Mouse (Mus musculus): ENCODE data around the gene Ptpn23.
"Not testable (repeated sequence)": the region's sequence is repeated elsewhere in the genome, so short reads cannot be mapped to it uniquely, and the experiment has no call there.

Gene Ptpn23

DNA sequence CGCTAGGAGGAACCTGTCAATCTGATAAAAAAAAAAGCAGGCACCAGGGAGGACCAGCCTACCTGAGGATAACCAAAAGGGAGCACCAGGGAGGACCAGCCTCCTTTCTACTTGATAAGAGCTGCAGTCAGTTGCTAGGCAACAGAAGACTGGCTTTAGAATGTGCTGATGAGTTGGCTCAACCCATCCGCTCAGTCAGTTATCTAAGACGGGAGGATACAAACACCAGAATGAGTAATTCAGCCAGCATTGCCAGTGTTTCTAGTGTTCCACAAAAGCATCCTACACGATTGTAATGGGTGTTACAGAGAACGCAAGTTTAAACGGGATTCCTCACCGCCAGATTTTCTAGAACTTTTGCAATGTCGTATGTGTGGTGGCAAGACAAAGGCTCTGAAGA, 23.2 kb upstream of the Ptpn23 start:
- H3K9me3 ChIP-seq (ENCODE audit: low read length), result no peaks in the 10 kb centered on the region
- H3K27me3 ChIP-seq (ENCODE audit: insufficient read depth, low read length), result no peaks in the 10 kb centered on the region
- no peak overlapping the region for H3K4me3 ChIP-seq (replicated peaks; ENCODE audit: low read length)
- TF ChIP-seq CTCF (conservative IDR thresholded peaks at IDR 0.05; ENCODE audit: low read length) (no peak), NANOG (IDR thresholded peaks at IDR 0.05; ENCODE audit: borderline replicate concordance, low read length) (no peak)
- H3K4me1 ChIP-seq (replicated peaks; ENCODE audit: low read depth, low read length), result peaks cover 17% of the 10 kb centered on the region
- H3K36me3 ChIP-seq (ENCODE audit: insufficient read depth, low read length), result peaks cover 14% of the 10 kb centered on the region; the same call in 1 of the 2 replicates

DNA sequence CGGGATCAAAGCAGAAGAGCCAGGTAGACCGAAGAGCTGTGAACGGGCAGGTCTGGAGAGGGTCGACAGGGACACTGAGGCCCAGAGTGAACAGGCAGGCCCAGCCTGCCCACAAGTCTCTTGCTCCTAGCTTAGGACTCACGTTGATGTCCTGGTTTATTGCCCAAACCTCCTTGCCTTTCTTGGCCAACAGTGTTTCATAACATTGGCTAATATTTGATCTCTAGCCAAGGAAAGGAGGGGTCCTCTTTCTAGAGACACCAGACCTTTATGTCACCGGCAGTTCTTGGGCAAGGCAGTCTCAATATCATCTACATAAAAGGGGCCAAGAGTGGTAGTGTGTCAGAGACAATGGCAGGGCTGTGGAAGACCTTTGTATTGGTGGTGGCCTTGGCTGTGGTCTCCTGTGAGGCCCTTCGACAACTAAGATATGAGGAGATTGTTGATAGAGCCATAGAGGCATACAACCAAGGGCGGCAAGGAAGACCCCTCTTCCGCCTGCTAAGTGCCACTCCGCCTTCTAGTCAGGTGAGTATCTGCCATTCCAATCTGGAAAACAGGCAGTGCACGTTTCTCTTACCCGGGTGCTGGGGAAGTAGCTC, 11.6 kb upstream of the Ptpn23 start, which contains the start of gene Ngp:
Ngp (plus strand) TSS at position 237 of the 602 bp plus-strand sequence.
- H3K36me3 ChIP-seq (ENCODE audit: insufficient read depth, low read length), result no peaks in the 10 kb centered on the region
- H3K27me3 ChIP-seq (ENCODE audit: insufficient read depth, low read length), result no peaks in the 10 kb centered on the region
- H3K4me3 ChIP-seq (replicated peaks; ENCODE audit: low read length), result no peak within 1 kb of the TSS
- H3K9me3 ChIP-seq (ENCODE audit: low read length), result no peaks in the 10 kb centered on the region
- no peaks in the 10 kb centered on the region; the same call in 1 of the 2 replicates for H3K4me1 ChIP-seq (replicated peaks; ENCODE audit: low read depth, low read length)
- TF ChIP-seq NANOG (IDR thresholded peaks at IDR 0.05; ENCODE audit: borderline replicate concordance, low read length) (no peak), CTCF (conservative IDR thresholded peaks at IDR 0.05; ENCODE audit: low read length) (no peak), POU5F1 (IDR thresholded peaks at IDR 0.05; ENCODE audit: borderline replicate concordance, low read length) (no peak)

DNA sequence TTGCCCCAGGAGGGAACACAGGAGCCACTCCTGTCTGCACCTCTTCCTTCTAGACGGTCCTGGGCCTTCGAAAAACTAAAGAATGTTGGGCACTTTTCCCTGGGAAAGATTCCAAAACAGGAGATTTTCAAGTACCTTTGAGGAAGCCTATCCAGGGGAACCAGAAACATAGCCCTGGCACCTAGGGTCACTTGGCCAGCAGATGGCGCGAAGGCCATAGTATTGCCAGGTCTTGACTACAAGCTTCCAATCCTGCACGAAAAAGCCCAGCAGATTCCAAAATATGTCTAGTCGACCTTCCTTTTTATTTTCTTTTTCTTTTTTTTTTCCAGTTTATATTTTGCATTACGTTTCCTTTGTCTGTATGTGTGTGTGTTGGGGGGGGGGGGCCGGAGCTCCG, 5.8 kb upstream of the Ptpn23 start:
- TF ChIP-seq NANOG (IDR thresholded peaks at IDR 0.05; ENCODE audit: borderline replicate concordance, low read length) (no peak), CTCF (conservative IDR thresholded peaks at IDR 0.05; ENCODE audit: low read length) (0 out of 2 replicates have a peak, but pooled peaks have one; percentile 7)
- Histone ChIP-seq H3K4me1 (replicated peaks; ENCODE audit: low read depth, low read length) (peaks cover 11% of the 10 kb centered on the region), H3K27me3 (ENCODE audit: insufficient read depth, low read length) (no peaks in the 10 kb centered on the region), H3K4me3 (replicated peaks; ENCODE audit: low read length) (no peak overlapping the region), H3K9me3 (ENCODE audit: low read length) (no peaks in the 10 kb centered on the region), H3K36me3 (ENCODE audit: insufficient read depth, low read length) (no peaks in the 10 kb centered on the region)

DNA sequence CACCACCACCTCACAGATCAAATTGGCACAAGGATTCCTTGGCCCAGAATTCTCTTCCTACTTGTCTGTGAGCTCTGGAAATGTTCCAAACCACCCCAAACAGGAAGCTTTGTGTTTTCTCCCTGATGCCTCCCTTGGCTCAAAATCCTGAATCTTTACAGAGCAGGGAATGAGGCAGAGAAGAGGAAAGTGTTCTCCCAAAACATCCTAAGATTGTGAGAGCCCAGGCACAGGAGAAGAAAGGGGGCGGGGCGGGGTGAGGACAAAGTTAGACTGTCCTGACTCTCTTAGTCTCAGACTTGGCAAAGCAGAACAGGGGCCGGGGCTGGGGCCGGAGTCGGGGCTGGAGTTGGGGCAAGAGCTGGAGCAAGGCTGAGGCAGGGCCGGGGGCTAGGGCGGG, 4.9 kb upstream of the Ptpn23 start:
- Histone ChIP-seq H3K9me3 (ENCODE audit: low read length) (no peaks in the 10 kb centered on the region), H3K36me3 (ENCODE audit: insufficient read depth, low read length) (no peaks in the 10 kb centered on the region), H3K27me3 (ENCODE audit: insufficient read depth, low read length) (no peaks in the 10 kb centered on the region), H3K4me3 (replicated peaks; ENCODE audit: low read length) (no peak overlapping the region), H3K4me1 (replicated peaks; ENCODE audit: low read depth, low read length) (peaks cover 15% of the 10 kb centered on the region)
- no peak for TF ChIP-seq CTCF (conservative IDR thresholded peaks at IDR 0.05; ENCODE audit: low read length)
- no peak for TF ChIP-seq NANOG (IDR thresholded peaks at IDR 0.05; ENCODE audit: borderline replicate concordance, low read length)
- TF ChIP-seq POU5F1 (IDR thresholded peaks at IDR 0.05; ENCODE audit: borderline replicate concordance, low read length), result no peak

DNA sequence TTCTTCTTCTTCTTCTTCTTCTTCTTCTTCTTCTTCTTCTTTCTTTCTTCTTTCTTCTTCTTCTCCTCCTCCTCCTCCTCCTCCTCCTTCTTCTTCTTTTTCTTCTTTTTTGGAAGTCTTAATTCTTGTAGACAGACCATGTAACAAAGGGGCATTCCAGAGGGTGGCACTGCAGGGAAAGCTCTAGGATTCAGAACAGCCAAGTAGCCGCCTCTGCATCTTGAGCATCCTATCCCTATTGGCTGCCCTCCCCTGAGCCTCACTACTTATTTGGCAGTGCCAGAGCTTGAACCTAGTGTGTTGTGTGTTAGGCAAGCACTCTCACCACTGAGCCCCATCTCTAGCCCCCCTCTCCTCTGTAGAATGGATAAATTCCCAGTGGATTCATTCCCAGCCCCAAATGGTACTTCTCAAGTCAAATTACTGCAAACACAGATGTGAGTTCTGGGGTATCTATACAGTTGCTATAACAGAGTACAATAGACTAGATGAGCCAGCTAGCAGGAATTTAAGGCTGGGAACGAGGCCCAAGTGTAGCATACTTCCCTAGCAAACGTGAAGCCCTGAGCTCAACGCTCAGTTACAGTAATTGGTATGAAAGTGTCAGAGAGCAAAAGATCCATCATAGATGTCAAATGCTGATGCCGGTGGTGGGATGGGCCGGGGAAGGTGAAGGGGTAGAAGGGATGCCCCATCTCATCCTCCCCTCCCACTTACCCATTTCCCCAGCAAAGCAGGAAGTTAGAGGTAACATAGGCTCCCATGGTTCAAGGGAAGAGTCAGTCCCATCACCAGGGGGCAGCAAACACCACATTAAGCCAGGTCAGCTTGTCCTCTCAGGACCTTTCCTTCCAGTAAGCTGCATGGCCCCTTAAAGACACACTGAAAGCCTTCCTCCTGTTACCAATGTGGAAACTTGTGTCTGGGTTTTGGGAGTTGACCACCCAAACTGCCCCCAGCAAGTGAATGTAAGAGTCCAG, 3.2 kb upstream of the Ptpn23 start:
- Histone ChIP-seq H3K27me3 (ENCODE audit: insufficient read depth, low read length) (no peaks in the 10 kb centered on the region), H3K9me3 (ENCODE audit: low read length) (no peaks in the 10 kb centered on the region), H3K4me3 (replicated peaks; ENCODE audit: low read length) (no peak overlapping the region), H3K36me3 (ENCODE audit: insufficient read depth, low read length) (no peaks in the 10 kb centered on the region), H3K4me1 (replicated peaks; ENCODE audit: low read depth, low read length) (peaks cover 28% of the 10 kb centered on the region)
- TF ChIP-seq POU5F1 (IDR thresholded peaks at IDR 0.05; ENCODE audit: borderline replicate concordance, low read length) (no peak), NANOG (IDR thresholded peaks at IDR 0.05; ENCODE audit: borderline replicate concordance, low read length) (no peak), CTCF (conservative IDR thresholded peaks at IDR 0.05; ENCODE audit: low read length) (peak; percentile 70)

DNA sequence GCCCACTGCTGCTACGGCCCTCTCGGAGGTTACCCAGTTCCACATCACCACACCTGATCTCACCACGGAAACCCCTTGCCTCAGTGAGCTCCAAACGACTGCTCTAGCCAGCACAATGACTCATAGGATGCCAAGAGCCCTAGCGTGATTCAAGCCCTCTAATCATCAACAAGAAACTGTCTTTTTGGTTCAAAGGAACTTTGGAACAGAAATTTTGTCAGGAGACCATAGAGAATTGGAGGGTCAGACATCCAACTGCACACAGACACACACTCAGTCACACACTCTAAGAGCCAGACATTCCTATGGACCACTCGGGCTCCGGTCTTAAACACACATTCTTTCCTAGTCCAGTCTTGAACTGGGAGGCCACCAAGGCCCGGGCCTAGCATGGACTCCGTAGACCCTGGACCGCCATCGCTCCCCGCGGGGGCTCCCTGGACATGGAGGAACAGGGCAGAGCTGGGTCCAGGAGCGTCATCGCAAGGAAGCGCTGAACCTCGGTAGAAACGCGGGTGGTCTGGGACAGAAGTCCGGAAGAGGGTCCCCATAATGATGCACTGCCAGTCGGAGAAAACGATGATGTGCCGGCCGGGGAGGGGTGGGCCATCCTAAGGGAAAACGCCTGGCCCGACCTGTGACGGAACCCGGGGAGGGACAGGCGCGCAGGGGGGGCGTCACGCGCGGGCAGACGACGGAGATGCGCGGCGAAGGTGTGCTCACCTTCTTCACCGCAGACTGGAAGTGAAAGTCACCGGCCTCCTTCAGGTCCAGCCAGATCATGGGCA, 508 bp downstream of the Ptpn23 start:
- Histone ChIP-seq H3K9me3 (ENCODE audit: low read length) (no peaks in the 10 kb centered on the region), H3K4me1 (replicated peaks; ENCODE audit: low read depth, low read length) (peaks cover 49% of the 10 kb centered on the region), H3K27me3 (ENCODE audit: insufficient read depth, low read length) (no peaks in the 10 kb centered on the region), H3K36me3 (ENCODE audit: insufficient read depth, low read length) (peaks cover 20% of the 10 kb centered on the region), H3K4me3 (replicated peaks; ENCODE audit: low read length) (peak overlapping the region; percentile 98)
- no peak for TF ChIP-seq NANOG (IDR thresholded peaks at IDR 0.05; ENCODE audit: borderline replicate concordance, low read length)
- TF ChIP-seq CTCF (conservative IDR thresholded peaks at IDR 0.05; ENCODE audit: low read length), result no peak
- no peak for TF ChIP-seq POU5F1 (IDR thresholded peaks at IDR 0.05; ENCODE audit: borderline replicate concordance, low read length)

DNA sequence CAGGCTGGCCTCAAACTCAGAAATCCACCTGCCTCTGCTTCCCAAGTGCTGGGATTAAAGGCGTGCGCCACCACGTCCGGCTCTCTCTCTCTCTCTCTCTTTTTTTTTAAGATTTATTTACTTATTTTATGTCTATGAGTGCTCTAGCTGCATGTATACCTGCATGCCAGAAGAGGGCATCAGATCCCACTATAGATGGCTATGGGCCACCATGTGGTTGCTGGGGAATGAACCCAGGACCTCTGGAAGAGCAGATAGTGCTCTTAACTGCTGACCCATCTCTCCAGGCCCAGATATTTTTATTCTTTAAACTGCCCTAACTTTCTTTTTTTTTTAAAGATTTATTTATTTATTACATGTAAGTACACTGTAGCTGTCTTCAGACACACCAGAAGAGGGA, 4.8 kb downstream of the Ptpn23 start:
- H3K4me3 ChIP-seq (replicated peaks; ENCODE audit: low read length); H3K9me3 ChIP-seq (ENCODE audit: low read length); H3K27me3 ChIP-seq (ENCODE audit: insufficient read depth, low read length): not testable (repeated sequence)
- TF ChIP-seq CTCF (conservative IDR thresholded peaks at IDR 0.05; ENCODE audit: low read length), result peak; percentile 25; the same call in 1 of the 2 replicates
- peaks cover 77% of the 10 kb centered on the region for H3K4me1 ChIP-seq (replicated peaks; ENCODE audit: low read depth, low read length)
- H3K36me3 ChIP-seq (ENCODE audit: insufficient read depth, low read length), result peaks cover 45% of the 10 kb centered on the region

DNA sequence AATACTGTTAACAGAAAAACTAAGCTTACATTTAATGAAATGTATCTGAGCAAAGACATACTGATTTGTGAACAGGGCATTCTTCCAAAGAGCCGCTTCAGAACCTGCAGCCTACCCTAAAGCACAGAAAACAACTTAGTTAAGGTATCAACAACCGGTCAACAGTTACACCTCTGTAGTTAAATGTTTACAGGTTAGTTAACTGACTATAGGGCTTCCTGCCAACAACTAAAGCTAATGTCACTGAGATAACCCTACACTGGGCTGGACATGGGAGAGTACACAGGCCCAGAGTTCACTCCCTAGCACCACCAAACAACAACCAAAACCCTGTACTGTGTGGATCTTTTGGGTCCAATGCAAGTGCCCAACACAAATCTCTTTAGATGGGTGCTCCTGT, 5.3 kb downstream of the Ptpn23 start:
- peaks cover 81% of the 10 kb centered on the region for H3K4me1 ChIP-seq (replicated peaks; ENCODE audit: low read depth, low read length)
- H3K4me3 ChIP-seq (replicated peaks; ENCODE audit: low read length), result no peak overlapping the region
- peaks cover 50% of the 10 kb centered on the region for H3K36me3 ChIP-seq (ENCODE audit: insufficient read depth, low read length)
- no peaks in the 10 kb centered on the region for H3K9me3 ChIP-seq (ENCODE audit: low read length)
- no peaks in the 10 kb centered on the region for H3K27me3 ChIP-seq (ENCODE audit: insufficient read depth, low read length)
- no peak for TF ChIP-seq NANOG (IDR thresholded peaks at IDR 0.05; ENCODE audit: borderline replicate concordance, low read length)
